Mouse (Mus musculus) fibroblast of lung, adult 2 months (primary cell): ENCODE results near the gene Bcas3.

Experiments used
- DNase-seq: peaks from one replicate; pipeline ENCODE4 v3.0.0-alpha.2; 2011; ENCODE audit warnings: low read depth

The Bcas3 gene

DNA sequence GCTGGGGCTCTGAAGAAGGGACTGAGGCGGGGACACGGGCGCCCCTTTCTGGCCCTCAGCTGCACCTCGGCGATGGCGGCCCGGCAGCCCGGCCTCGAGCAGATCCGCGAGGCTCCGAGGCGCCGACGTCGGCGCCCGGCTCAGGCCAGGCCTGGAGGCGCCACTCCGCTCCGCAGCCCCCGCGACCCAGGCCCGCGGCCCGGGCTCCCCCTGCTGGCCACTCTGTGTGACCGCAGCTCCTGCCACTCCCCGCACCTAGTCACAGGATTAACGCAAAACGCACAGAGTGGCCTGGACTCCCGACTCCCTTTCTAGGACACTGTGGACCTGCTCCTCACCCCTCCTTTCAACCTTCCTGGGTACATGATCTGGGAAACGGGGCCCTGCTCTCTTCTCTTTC, 489.0 kb downstream of the Bcas3 start:
- no peak for DNase-seq

- DNase-seq: no peak
Measured at GRCm38 (mm10) chr11:85842596-85843346, 489.8 kb downstream of the Bcas3 start.

DNA sequence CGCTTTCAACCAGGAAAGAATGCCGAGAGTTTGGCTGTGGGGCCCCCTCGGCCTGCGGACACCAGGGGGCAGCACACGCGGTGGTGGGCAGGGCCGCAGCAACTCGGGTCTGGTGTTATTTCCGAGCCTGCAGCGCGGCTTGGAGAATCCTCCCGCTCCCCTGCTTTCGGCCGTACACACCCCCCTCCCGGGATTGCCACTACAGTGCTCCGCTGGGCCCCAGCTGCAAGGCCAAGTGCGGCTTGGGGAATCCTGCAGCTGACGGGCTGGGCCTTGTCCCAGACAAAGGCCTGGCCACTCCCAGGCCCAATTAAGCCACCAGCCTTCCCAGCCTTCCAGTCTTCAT, 490.4 kb downstream of the Bcas3 start:
- DNase-seq: no peak

DNA sequence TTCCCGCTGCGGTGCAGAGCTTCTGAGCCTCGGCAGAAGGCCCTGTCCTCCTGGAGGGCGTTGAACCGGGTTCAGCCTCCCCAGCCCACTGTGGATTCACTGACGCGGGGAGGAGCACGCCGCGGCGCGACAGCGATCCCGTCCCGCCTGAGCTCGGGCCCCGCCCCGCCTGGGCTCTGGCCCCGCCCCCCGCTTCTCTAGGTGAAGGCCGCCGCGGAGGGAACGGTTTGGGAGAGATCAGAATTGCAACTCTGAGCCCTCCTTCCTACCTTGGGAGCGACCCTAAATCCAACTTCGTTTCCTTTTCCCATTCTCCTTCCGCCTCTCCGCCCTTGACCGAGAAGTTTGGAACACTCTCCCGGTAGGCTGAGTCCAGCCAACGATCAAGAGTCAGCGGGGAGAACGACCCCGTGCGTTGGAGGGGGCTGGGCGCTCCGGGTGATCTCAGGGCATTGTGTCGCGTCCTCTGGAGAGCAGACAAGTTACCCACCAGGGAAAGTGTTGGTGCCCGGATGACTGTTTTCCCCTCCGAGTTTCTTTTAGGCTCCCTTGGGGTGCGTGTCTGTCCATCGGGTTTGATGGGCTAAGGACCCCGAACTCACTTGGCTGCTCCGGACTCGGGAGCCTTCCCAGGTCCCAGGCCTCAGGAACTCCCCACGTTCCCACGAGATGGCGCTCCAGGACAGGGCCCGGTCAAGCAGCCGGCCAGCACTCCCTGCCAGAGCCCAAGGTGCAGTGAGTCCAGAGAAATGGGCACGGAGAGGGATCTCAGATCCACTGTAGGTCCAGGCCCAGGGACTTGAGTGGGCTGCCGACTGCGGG, 491.4 kb downstream of the Bcas3 start:
- peak; percentile 53 for DNase-seq

- no peak for DNase-seq
Measured at GRCm38 (mm10) chr11:85844971-85845370, 492.0 kb downstream of the Bcas3 start.

GRCm38 (mm10) chr11:85845921-85846320, 493.0 kb downstream of the Bcas3 start:
- DNase-seq: no peak

DNA sequence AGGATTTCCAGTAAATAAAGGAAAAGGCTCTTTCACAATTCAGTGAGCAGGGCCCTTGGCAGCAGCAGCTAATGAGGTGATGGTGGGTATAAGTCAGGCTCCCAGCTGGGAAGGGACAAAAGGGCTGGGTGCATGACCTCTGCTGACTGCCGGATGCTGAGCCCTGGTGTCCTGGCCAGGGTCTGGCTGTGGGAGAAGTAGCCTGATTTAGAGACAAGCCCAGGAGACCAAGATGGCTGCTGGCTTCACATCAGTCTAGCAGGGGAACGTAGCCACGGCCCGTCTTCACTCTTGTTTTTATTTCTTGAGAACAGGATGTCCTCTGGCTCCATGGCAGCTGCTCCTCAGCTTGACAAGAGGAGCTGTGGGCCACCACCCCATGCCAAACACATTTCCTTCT, 493.5 kb downstream of the Bcas3 start:
- DNase-seq: no peak

GRCm38 (mm10) chr11:85849037-85849436, 496.1 kb downstream of the Bcas3 start:
- DNase-seq: peak; percentile 60

GRCm38 (mm10) chr11:85850233-85850632, 497.3 kb downstream of the Bcas3 start, which contains the start of gene Gm11444:
Gene Gm11444, minus strand, starts transcription at chr11:85850333.
- DNase-seq: no peak

GRCm38 (mm10) chr11:85850758-85851157, 497.8 kb downstream of the Bcas3 start:
- no peak for DNase-seq

- DNase-seq: no peak
Measured at GRCm38 (mm10) chr11:85857997-85858698, 505.2 kb downstream of the Bcas3 start.

DNA sequence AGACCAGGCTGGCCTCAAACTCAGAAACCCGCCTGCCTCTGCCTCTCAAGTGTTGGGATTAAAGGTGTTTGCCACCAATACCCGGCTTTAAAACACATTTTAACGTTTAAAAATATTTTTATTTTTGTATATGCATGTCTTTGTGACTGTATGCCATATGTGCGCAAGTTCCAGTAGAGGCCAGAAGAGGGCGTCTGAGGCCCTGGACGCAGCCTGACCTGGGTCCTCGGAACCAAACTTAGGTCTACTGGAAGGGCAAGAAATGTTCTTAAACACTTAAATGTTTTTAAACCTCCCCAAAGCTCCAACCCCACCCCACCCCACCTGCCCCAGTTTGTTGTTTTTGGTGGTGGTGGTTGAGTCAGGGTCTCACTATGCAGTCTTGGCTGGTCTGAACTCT, 511.4 kb downstream of the Bcas3 start:
- no peak for DNase-seq
